Mouse (Mus musculus) cerebellum, adult 2 months (tissue): ENCODE results near the gene Vmn2r77.

Source experiments
- CTCF ChIP-seq: fragments of 200-500 bp; IDR thresholded peaks from 2 replicates; pipeline ENCODE4 v1.5.1; 2011; ENCODE audit warnings: low read depth, mild to moderate bottlenecking, control low read depth, low read length, moderate library complexity, borderline replicate concordance; ENCODE audit not compliant: insufficient read depth
- POLR2A ChIP-seq: fragments of 200-500 bp; IDR thresholded peaks from 2 replicates; pipeline ENCODE4 v1.6.1; 2011; ENCODE audit warnings: low read length, control low read depth, borderline replicate concordance; ENCODE audit not compliant: insufficient read depth

GRCm38 (mm10) chr7:86775617-86776325 lies 19.1 kb upstream of the Vmn2r77 start, which contains the start of gene Folh1:
- TF ChIP-seq POLR2A, result no peak
- TF ChIP-seq CTCF, result no peak
